Mouse (Mus musculus) megakaryocyte, embryonic 14.5 days (primary cell): ENCODE measurements around the gene Rnft2. TPM values are rescaled to one million over a fixed set of nuclear protein-coding genes. Genes with fewer than 3 reads are reported as not detected.

Experiments
- H3K27me3 ChIP-seq: replicated peaks from 2 replicates; pipeline ENCODE3; 2012; ENCODE audit warnings: inconsistent platforms
- H3K36me3 ChIP-seq: replicated peaks from 2 replicates; pipeline ENCODE3; 2012; ENCODE audit warnings: low read length, inconsistent platforms, mixed read lengths
- H3K4me1 ChIP-seq: 2 replicates; pipeline ENCODE4 v1.6.1; 2012; ENCODE audit warnings: inconsistent platforms
- H3K4me3 ChIP-seq: replicated peaks from 2 replicates; pipeline ENCODE3; 2012; ENCODE audit warnings: moderate library complexity, mild to moderate bottlenecking, inconsistent platforms
- H3K9me3 ChIP-seq: 2 replicates; pipeline ENCODE4 v1.6.1; 2012; ENCODE audit warnings: inconsistent platforms
- FLI1 ChIP-seq: IDR thresholded peaks from 2 replicates; pipeline ENCODE4 v1.6.1; 2012; ENCODE audit warnings: low read length, inconsistent platforms, mixed read lengths
- GATA1 ChIP-seq: IDR thresholded peaks from 3 replicates; pipeline ENCODE4 v1.6.1; 2012; ENCODE audit warnings: mixed read lengths, low read length, inconsistent platforms, borderline replicate concordance
- polyA plus RNA-seq: library from polyadenylated mRNA; stranded (reverse); fragments of >175 nt; gene quantifications from 2 replicates; pipeline ENCODE4 v1.2.3, GENCODE M21; 2012; ENCODE audit warnings: low replicate concordance; ENCODE audit not compliant: insufficient read depth

The Rnft2 gene
- polyA plus RNA-seq, 1 experiment, result not detected

- Histone ChIP-seq H3K9me3 (peaks cover 16% of the 10 kb centered on the region), H3K27me3 (peaks cover 80% of the 10 kb centered on the region), H3K4me1 (peaks cover 10% of the 10 kb centered on the region), H3K36me3 (no peaks in the 10 kb centered on the region), H3K4me3 (no peak overlapping the region)
- no peak for TF ChIP-seq FLI1
- TF ChIP-seq GATA1, result no peak
Measured at GRCm38 (mm10) chr5:118217410-118217809, 27.5 kb downstream of the Rnft2 start.

- TF ChIP-seq GATA1, result no peak
- no peak for TF ChIP-seq FLI1
- Histone ChIP-seq H3K36me3 (no peaks in the 10 kb centered on the region), H3K27me3 (peaks cover 75% of the 10 kb centered on the region), H3K4me3 (peak overlapping the region; percentile 72), H3K9me3 (peaks cover 18% of the 10 kb centered on the region), H3K4me1 (peaks cover 10% of the 10 kb centered on the region)
Measured at GRCm38 (mm10) chr5:118214418-118215154, 30.3 kb downstream of the Rnft2 start.

- no peak for TF ChIP-seq GATA1
- TF ChIP-seq FLI1, result no peak
- Histone ChIP-seq H3K4me1 (peaks cover 10% of the 10 kb centered on the region), H3K27me3 (peaks cover 76% of the 10 kb centered on the region), H3K9me3 (peaks cover 18% of the 10 kb centered on the region), H3K36me3 (no peaks in the 10 kb centered on the region), H3K4me3 (no peak overlapping the region)
Measured at GRCm38 (mm10) chr5:118214012-118214411, 30.9 kb downstream of the Rnft2 start.

GRCm38 (mm10) chr5:118205852-118206251 is 39.1 kb downstream of the Rnft2 start:
- no peaks in the 10 kb centered on the region for H3K9me3 ChIP-seq
- H3K27me3 ChIP-seq, result peaks cover 85% of the 10 kb centered on the region
- H3K4me1 ChIP-seq, result no peaks in the 10 kb centered on the region
- H3K36me3 ChIP-seq, result no peaks in the 10 kb centered on the region
- TF ChIP-seq FLI1 (no peak), GATA1 (no peak)
- no peak overlapping the region for H3K4me3 ChIP-seq

- peaks cover 90% of the 10 kb centered on the region for H3K27me3 ChIP-seq
- no peaks in the 10 kb centered on the region for H3K4me1 ChIP-seq
Measured at GRCm38 (mm10) chr5:118204675-118205440, 40.1 kb downstream of the Rnft2 start.

GRCm38 (mm10) chr5:118199670-118200069 is 45.2 kb downstream of the Rnft2 start:
- H3K27me3 ChIP-seq, result peaks cover 82% of the 10 kb centered on the region
- H3K9me3 ChIP-seq, result no peaks in the 10 kb centered on the region
- H3K4me3 ChIP-seq, result no peak overlapping the region
- TF ChIP-seq FLI1 (no peak), GATA1 (no peak)
- no peaks in the 10 kb centered on the region for H3K4me1 ChIP-seq
- no peaks in the 10 kb centered on the region for H3K36me3 ChIP-seq

More at GRCm38 (mm10) chr5:118204675-118205440, 40.1 kb downstream of the Rnft2 start:
- H3K4me3 ChIP-seq, result no peak overlapping the region
- no peaks in the 10 kb centered on the region for H3K36me3 ChIP-seq
- TF ChIP-seq FLI1, result no peak
- TF ChIP-seq GATA1, result no peak
- no peaks in the 10 kb centered on the region for H3K9me3 ChIP-seq

- Histone ChIP-seq H3K36me3 (no peaks in the 10 kb centered on the region), H3K4me1 (no peaks in the 10 kb centered on the region), H3K27me3 (peaks cover 85% of the 10 kb centered on the region), H3K9me3 (no peaks in the 10 kb centered on the region), H3K4me3 (no peak overlapping the region)
- TF ChIP-seq FLI1 (no peak), GATA1 (no peak)
Measured at GRCm38 (mm10) chr5:118197421-118197820, 47.5 kb downstream of the Rnft2 start.

DNA sequence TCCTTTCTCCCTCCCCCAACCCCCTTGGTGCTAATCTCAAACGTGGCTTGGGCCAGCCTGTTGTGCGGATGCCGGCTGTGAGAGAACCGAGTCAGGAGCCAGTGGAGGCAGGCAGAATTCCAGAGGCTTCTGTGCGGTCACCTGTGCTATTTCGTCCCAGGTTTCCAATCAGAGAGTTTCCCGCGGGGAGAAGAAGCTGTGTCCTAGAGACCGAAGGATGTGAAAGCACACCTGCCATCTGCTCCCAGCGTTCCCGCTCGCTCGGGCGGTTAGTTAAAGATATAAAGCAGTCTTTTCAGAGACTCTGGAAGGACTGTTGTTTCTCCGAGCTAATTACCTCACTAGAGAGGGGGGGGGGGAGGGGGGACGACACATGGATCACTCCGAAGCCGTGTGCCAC is 52.7 kb downstream of the Rnft2 start:
- no peak for TF ChIP-seq FLI1
- no peak for TF ChIP-seq GATA1
- H3K4me1 ChIP-seq, result no peaks in the 10 kb centered on the region
- peaks cover 88% of the 10 kb centered on the region for H3K27me3 ChIP-seq

GRCm38 (mm10) chr5:118190491-118190890 is 54.4 kb downstream of the Rnft2 start:
- no peak for TF ChIP-seq GATA1
- no peak for TF ChIP-seq FLI1
- H3K4me3 ChIP-seq, result no peak overlapping the region
- no peaks in the 10 kb centered on the region for H3K4me1 ChIP-seq
- no peaks in the 10 kb centered on the region for H3K9me3 ChIP-seq
- peaks cover 82% of the 10 kb centered on the region for H3K27me3 ChIP-seq
- no peaks in the 10 kb centered on the region for H3K36me3 ChIP-seq

More for the DNA sequence above, 52.7 kb downstream of the Rnft2 start:
- no peaks in the 10 kb centered on the region for H3K9me3 ChIP-seq
- no peak overlapping the region for H3K4me3 ChIP-seq
- no peaks in the 10 kb centered on the region for H3K36me3 ChIP-seq

DNA sequence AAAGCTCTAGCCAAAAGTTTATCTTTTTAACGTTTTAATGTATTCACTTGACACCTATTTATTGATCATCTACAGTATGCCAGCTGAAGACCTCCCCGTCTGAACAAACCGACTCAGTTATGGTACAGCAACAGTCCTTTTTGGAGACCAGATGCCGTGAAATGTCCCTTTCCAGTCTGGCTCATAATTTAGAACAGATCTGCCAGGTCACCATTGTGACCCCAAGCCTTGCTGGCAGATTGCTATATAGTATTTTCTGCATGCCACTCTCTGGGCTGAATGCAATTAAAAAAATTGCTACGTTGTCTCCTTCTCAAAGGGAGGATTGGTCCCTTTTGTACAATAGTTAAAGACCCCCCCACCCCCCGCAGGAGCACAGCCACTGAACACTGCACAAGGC is 56.6 kb downstream of the Rnft2 start:
- H3K9me3 ChIP-seq, result no peaks in the 10 kb centered on the region
- TF ChIP-seq GATA1 (no peak), FLI1 (no peak)
- H3K4me1 ChIP-seq, result no peaks in the 10 kb centered on the region
- no peaks in the 10 kb centered on the region for H3K36me3 ChIP-seq
- H3K4me3 ChIP-seq, result no peak overlapping the region
- H3K27me3 ChIP-seq, result peaks cover 68% of the 10 kb centered on the region
